Mouse (Mus musculus): ENCODE results near the gene Otx1. TPM values are rescaled to one million over a fixed set of nuclear protein-coding genes. Genes with fewer than 3 reads are reported as not detected.

Gene Otx1
- 1 to 10 TPM; 4.8 to 5.3 TPM for total RNA-seq (2021)
- long read RNA-seq: 0 reads

DNA sequence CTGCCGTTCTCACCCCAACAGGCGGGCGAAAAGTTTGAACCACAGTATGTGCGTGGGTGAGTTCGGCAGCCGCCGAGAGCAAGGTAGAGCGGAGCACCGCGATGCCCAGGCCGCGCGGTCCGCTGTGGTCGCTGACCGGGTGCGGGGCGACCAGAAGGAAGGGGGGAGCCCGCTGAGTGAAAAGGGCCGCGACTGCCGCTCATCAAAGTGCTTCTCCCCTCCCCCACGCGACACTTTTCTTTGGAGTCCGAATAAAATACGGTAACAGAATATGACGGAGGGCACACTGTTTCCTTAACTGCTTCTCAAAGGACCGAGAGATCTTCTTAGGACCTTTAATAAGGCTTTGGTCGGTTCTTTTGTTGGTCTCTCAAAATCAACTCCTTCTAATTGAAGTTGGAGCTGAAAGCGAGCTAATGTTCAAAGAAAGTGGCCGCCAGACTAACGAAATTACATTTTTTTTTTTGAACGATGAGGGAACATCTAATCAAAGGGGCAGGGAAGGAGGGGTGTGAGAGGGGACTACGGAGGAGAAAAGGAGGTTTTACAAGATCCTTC is at the start of gene Otx1:
Gene Otx1, minus strand, starts transcription at position 115 of the 558 bp plus-strand sequence.
- DNase-seq (ENCODE audit: low spot score in 2 of 2): peak; percentile 36 to 55

- no peak for DNase-seq (ENCODE audit: low spot score in 2 of 2)
Measured at GRCm38 (mm10) chr11:22050864-22051263, 48.2 kb upstream of the Otx1 start.

DNA sequence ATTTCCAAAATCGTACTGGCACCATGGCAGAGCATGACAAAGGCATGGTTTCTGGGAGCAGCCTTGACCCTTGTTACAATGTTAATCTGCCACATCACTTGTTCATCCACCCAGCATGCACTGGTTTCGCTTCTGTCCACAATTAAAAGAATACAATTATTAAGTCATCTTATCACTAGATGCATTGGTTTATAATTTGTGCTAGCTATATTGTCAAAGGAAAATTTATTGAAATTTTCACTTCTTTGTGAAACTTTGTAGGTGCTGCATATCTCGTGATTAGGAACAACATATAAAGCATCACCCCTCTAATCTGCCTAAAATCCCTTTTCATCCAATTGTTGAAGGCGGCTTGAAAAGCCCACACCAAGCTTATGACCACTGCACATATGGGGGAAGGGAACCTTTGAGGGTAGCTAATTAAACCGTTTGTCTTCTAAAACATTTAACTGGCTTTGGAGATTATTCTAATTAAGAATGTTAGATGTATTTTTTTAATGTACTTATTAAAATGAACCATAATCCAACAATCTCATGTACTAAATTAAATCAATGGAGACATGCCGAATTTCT is 37.2 kb upstream of the Otx1 start:
- DNase-seq (ENCODE audit: low spot score in 2 of 2): no peak

DNA sequence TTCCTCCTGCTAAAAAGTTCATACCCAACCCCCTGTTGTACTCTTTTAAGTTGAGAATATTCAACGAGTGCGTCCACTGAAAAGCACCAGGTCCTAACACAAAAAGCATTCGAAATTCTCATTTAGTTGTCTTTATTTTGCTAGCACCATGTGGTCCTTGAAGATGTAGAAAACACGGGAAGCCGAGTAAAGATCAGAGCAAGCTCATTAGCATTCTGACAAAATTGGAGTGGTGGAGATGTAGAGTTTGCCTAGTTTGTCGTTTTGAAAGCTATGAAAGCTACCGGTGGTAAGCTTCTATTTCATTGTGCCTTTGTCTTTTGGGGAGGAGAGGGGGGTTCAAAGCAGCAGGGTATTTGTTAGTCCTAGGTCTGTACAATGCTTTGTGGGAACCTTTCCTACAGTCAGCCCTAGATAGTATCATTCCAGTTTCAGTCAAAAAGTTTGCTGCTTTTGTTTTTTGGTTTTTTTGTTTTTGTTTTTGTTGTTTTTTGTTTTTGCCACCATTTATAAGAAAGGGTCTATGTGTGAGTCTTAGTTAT is 31.9 kb upstream of the Otx1 start:
- DNase-seq (ENCODE audit: low spot score in 2 of 2): no peak

- DNase-seq (ENCODE audit: low spot score in 2 of 2): no peak
Measured at GRCm38 (mm10) chr11:22033582-22033981, 30.9 kb upstream of the Otx1 start.

- DNase-seq (ENCODE audit: low spot score in 2 of 2): no peak
Measured at GRCm38 (mm10) chr11:22020602-22021001, 17.9 kb upstream of the Otx1 start.

DNA sequence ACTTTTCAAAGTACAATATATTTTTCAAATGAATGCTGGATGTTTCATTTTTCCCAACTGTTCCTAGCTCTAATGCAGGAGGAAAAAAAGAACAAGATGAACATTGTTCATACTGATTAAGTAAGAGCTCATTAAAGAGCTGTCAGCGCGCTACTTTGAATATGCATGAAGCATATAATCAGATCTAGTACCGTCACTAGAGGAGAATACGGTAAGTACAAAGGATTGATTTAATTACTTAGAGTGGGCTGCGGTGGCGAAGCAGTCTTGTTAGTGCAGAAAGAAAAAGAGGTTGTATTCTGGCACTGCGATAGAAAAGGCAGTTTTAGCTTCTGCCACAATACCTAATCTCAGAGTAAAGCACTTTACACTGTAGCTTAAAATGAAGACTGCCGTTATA is 14.7 kb upstream of the Otx1 start:
- no peak for DNase-seq (ENCODE audit: low spot score in 2 of 2)

- no peak for DNase-seq (ENCODE audit: low spot score in 2 of 2)
Measured at GRCm38 (mm10) chr11:22016341-22016740, 13.6 kb upstream of the Otx1 start.

DNA sequence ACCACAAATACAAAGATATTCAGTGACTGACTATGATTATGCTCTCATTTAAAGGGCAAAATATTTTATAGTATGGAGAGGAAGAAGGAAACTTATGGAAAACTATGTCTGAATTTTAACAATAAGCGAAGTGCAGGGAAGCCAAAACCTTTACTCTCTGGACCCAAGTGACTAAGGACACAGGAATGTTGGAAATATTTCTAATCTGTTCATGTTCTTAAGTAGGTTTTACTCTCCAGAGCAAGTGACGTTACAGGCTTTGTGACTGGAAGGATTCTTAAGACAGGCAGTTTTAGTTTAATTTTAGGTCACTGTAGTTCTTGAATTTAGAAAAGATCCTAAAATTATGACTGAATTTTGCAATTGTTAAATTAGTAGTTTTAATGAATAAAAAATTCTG is 6.1 kb upstream of the Otx1 start:
- no peak for DNase-seq (ENCODE audit: low spot score in 2 of 2)

- DNase-seq (ENCODE audit: low spot score in 2 of 2): peak in 1 of 2 experiments; percentile 27
Measured at GRCm38 (mm10) chr11:22008129-22008596, 5.5 kb upstream of the Otx1 start.

GRCm38 (mm10) chr11:22007781-22008110 is 5.0 kb upstream of the Otx1 start:
- DNase-seq (ENCODE audit: low spot score in 2 of 2): no peak

DNA sequence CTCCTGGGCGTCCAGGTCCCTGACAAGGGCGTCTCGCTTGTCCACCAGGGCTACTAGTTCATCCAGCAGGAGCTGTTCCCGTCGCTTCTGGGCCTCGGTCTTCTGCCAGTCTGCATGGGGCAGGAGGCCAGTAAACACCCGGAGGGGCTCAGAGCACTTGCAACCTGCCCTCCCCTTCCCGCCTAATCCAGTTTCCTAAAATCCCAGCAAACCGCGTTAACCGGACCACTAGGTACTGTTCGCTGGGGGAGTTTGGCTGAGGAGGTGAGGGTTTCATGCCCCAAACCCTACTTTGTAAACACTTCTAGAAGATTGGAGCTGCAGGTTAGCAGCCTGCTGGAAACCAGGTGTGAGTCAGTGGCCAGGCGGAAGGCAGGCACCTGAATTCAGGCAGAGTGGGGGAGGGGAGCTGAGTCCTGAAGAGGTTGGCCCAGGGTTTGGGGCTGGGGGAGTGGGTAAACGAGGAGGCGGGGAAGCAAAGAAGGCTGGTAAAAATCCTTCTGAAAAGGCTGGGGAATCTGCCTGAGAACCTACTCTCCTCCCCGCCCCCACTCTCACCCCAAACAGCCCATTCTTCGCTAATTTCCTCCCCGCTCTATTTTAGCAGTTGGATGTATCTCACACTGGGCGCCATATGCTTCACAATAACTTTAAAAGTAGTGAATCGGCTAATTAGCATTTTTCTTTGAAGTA is 4.5 kb upstream of the Otx1 start:
- DNase-seq (ENCODE audit: low spot score in 2 of 2): peak; percentile 34 to 45

DNA sequence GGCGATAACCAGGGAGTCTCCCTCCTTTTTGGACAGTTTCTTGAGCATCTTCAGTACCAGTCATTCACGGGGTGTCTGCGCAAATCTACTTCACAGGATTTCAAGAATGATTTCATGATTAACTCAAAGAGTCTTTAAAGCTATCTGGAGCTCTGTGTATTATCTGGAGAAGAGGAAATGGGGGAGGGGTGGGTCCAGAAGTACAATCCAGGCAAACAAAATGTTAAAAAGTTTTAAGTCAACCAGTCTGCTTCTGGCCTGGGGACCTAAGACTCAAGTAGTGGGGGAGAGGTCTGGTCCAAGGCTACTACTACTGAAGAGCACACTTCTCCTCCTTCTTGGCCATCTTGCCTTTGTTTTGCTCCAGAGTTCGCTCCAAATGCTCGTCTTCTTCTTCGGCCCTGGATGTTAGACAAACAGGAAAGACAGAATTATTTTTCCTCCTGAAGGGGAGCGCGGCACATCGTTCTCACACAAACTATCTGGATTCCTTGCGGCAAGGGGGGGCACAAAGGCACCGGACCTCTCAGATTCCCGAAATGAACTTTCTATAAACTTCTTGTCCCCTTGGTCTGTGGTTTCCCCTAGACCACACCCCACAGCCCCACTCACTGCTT is 3.9 kb upstream of the Otx1 start:
- DNase-seq (ENCODE audit: low spot score in 2 of 2): no peak

GRCm38 (mm10) chr11:22005281-22005870 is 2.7 kb upstream of the Otx1 start:
- DNase-seq (ENCODE audit: low spot score in 2 of 2): no peak

GRCm38 (mm10) chr11:22004331-22004841 is 1.7 kb upstream of the Otx1 start:
- DNase-seq (ENCODE audit: low spot score in 2 of 2): peak; percentile 38 to 59

DNA sequence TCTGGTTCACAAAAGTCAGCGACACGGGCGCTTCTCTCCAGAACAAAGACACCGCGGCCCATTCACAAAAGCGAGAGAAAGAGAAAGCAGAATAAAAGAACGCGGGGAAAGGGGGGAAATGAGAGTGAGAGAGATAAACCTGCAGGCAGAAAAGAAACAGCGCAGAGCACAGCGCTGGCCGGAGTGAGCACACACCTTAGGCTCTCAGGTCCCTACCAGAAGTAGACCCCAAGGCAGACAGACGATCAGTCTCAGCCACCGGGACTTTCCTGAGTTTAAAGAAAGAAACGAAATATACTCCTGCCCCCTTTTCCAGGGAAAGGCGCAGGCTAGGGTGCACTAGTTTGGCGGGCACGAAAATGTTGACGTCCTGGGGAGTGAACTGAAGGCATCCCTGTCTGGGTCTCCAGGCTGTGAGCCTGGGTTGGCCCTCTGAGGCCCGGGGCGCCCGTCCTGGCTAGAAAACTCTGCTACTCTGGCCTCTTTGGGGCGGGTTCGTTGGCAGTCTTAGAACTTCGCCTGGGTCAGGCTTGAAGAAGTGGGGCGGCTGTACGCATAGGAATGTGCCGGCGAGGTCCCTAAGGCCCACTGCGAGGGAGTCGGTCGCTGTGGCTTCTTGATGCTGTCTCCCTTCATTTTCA is 764 bp upstream of the Otx1 start:
- peak; percentile 31 to 51 for DNase-seq (ENCODE audit: low spot score in 2 of 2)

- peak in 1 of 2 experiments; percentile 14 for DNase-seq (ENCODE audit: low spot score in 2 of 2)
Measured at GRCm38 (mm10) chr11:22002062-22002782, 475 bp downstream of the Otx1 start.

GRCm38 (mm10) chr11:22001321-22002061 is 1.2 kb downstream of the Otx1 start:
- DNase-seq (ENCODE audit: low spot score in 2 of 2): peak; percentile 67 to 77

GRCm38 (mm10) chr11:22000316-22001076 is 2.2 kb downstream of the Otx1 start:
- DNase-seq (ENCODE audit: low spot score in 2 of 2): peak; percentile 21 to 35

Data from layer of hippocampus, postnatal 10 days (tissue).